Mouse (Mus musculus): ENCODE data around the gene 1810049J17Rik.
"Not testable (repeated sequence)": the region's sequence is repeated elsewhere in the genome, so short reads cannot be mapped to it uniquely, and the experiment has no call there.

Gene 1810049J17Rik

GRCm38 (mm10) chr15:12321788-12322621, at the start of gene 1810049J17Rik:
1810049J17Rik (minus strand) TSS chr15:12321899.
- peak; percentile 70 for DNase-seq (ENCODE audit: low read depth, low spot score)

- DNase-seq (ENCODE audit: low read depth, low spot score) = peak; percentile 69
Observed at GRCm38 (mm10) chr15:12371183-12371582, 49.5 kb upstream of the 1810049J17Rik start.

- DNase-seq (ENCODE audit: low read depth, low spot score) = no peak
Observed at GRCm38 (mm10) chr15:12370096-12370495, 48.4 kb upstream of the 1810049J17Rik start.

GRCm38 (mm10) chr15:12368850-12369249, 47.2 kb upstream of the 1810049J17Rik start:
- DNase-seq (ENCODE audit: low read depth, low spot score) = no peak

GRCm38 (mm10) chr15:12368357-12368756, 46.7 kb upstream of the 1810049J17Rik start:
- DNase-seq (ENCODE audit: low read depth, low spot score) = no peak

GRCm38 (mm10) chr15:12367306-12368080, 45.8 kb upstream of the 1810049J17Rik start:
- DNase-seq (ENCODE audit: low read depth, low spot score) = no peak

- not testable (repeated sequence) for DNase-seq (ENCODE audit: low read depth, low spot score)
Observed at GRCm38 (mm10) chr15:12366580-12367305, 45.0 kb upstream of the 1810049J17Rik start.

GRCm38 (mm10) chr15:12366072-12366469, 44.4 kb upstream of the 1810049J17Rik start:
- DNase-seq (ENCODE audit: low read depth, low spot score) = no peak

GRCm38 (mm10) chr15:12365416-12366071, 43.8 kb upstream of the 1810049J17Rik start:
- DNase-seq (ENCODE audit: low read depth, low spot score) = no peak

GRCm38 (mm10) chr15:12364096-12364495, 42.4 kb upstream of the 1810049J17Rik start:
- no peak for DNase-seq (ENCODE audit: low read depth, low spot score)

- DNase-seq (ENCODE audit: low read depth, low spot score) = no peak
Observed at GRCm38 (mm10) chr15:12362701-12363040, 41.0 kb upstream of the 1810049J17Rik start.

GRCm38 (mm10) chr15:12362001-12362700, 40.5 kb upstream of the 1810049J17Rik start:
- DNase-seq (ENCODE audit: low read depth, low spot score) = no peak

GRCm38 (mm10) chr15:12360519-12361212, 39.0 kb upstream of the 1810049J17Rik start:
- no peak for DNase-seq (ENCODE audit: low read depth, low spot score)

- DNase-seq (ENCODE audit: low read depth, low spot score) = no peak
Observed at GRCm38 (mm10) chr15:12358384-12358783, 36.7 kb upstream of the 1810049J17Rik start.

GRCm38 (mm10) chr15:12357459-12357858, 35.8 kb upstream of the 1810049J17Rik start:
- DNase-seq (ENCODE audit: low read depth, low spot score) = no peak

- no peak for DNase-seq (ENCODE audit: low read depth, low spot score)
Observed at GRCm38 (mm10) chr15:12355907-12356306, 34.2 kb upstream of the 1810049J17Rik start.

- DNase-seq (ENCODE audit: low read depth, low spot score) = no peak
Observed at GRCm38 (mm10) chr15:12355261-12355660, 33.6 kb upstream of the 1810049J17Rik start.

- DNase-seq (ENCODE audit: low read depth, low spot score) = no peak
Observed at GRCm38 (mm10) chr15:12354281-12354810, 32.6 kb upstream of the 1810049J17Rik start.

GRCm38 (mm10) chr15:12351470-12351869, 29.8 kb upstream of the 1810049J17Rik start:
- no peak for DNase-seq (ENCODE audit: low read depth, low spot score)

- no peak for DNase-seq (ENCODE audit: low read depth, low spot score)
Observed at GRCm38 (mm10) chr15:12349840-12350239, 28.1 kb upstream of the 1810049J17Rik start.
